Mouse (Mus musculus) midbrain, embryonic 10.5 days (tissue): ENCODE results near the gene Minar1. TPM values are rescaled to one million over a fixed set of nuclear protein-coding genes. Genes with fewer than 3 reads are reported as not detected.
A peak's percentile ranks its signal among the peaks of the same experiment; 100 is the strongest.

Experiments
- DNase-seq: peaks from one replicate; pipeline ENCODE4 v3.0.0-alpha.2; 2017; ENCODE audit warnings: low spot score
- H3K27ac ChIP-seq: fragments of 300-500 bp; sonication (generic); replicated peaks from 2 replicates; pipeline ENCODE4 v1.5.1; 2016; ENCODE audit warnings: mild to moderate bottlenecking
- H3K27me3 ChIP-seq: fragments of 300-500 bp; sonication (generic); 2 replicates; pipeline ENCODE4 v1.6.1; 2016; ENCODE audit warnings: low read depth, mild to moderate bottlenecking; ENCODE audit not compliant: poor library complexity, severe bottlenecking
- H3K36me3 ChIP-seq: fragments of 300-500 bp; sonication (generic); 2 replicates; pipeline ENCODE4 v1.6.1; 2016; ENCODE audit warnings: mild to moderate bottlenecking, moderate library complexity
- H3K4me1 ChIP-seq: fragments of 300-500 bp; sonication (generic); 2 replicates; pipeline ENCODE4 v1.6.1; 2016
- H3K4me3 ChIP-seq: fragments of 300-500 bp; sonication (generic); 2 replicates; pipeline ENCODE4 v1.5.1; 2016; ENCODE audit warnings: mild to moderate bottlenecking, moderate library complexity
- H3K9me3 ChIP-seq: fragments of 300-500 bp; sonication (generic); replicated peaks from 2 replicates; pipeline ENCODE4 v1.6.1; 2016; ENCODE audit warnings: mild to moderate bottlenecking
- WGBS: fragments of 180-500 bp; shearing (Covaris S2); methylation state at CpG from one replicate; pipeline ENCODE4 v1.1.7; 2016; 5-methylcytosine and 5-hydroxymethylcytosine counted together
- polyA plus RNA-seq: library from polyadenylated mRNA; unstranded; fragments of >200 nt; fragmentation: Nextera tagmentation; extraction: Ambion mirVana; gene quantifications from 2 replicates; pipeline ENCODE4 v1.2.1, GENCODE M21; 2016

Minar1 gene
- polyA plus RNA-seq = 0.06 TPM in 1 of 2 replicates, not detected in the other

DNA sequence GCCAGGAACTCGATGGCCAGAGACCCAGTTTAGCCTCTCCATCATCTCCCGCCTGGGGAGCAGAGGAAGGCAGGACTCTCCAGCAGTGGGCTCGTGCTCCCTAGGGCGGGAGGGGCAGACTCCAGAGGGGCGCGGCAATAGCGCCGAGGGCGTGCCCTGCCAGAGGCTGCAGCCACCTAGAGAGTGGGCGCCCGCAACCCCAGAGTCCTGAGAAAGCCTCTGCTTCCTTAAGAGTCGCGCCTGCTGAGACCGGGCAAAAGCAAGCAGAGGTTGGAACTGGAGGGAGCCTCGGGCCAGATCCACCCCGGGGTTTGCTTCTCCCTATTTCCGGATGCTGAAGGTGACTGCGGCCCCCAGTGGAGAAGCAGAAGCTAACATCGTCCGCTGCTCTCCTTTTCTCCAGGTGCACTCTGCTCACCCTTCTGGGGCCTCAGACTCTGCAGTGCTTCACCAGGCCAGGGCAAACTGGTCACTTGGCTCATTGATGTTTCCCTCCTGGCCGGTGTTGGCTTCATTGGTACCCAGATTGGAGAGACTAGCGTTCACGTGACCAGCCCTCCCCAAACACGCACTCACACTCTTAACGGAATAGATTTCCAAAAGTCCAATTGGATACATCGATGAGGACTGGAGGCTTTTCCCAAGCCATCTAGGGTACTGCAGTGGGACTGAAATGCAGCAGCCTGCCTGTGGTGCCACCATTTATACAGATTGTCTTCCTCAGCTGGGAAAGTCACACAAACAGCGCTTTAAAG is at the start of gene Minar1:
Gene Minar1, minus strand, starts transcription at position 120 of the 755 bp plus-strand sequence.
- Histone ChIP-seq H3K9me3 (no peaks in the 10 kb centered on the region), H3K36me3 (no peaks in the 10 kb centered on the region), H3K27me3 (peaks cover 59% of the 10 kb centered on the region), H3K27ac (peak within 1 kb of the TSS; percentile 69; the same call in 1 of the 2 replicates), H3K4me3 (peak within 1 kb of the TSS; percentile 66), H3K4me1 (peaks cover 20% of the 10 kb centered on the region)
- DNase-seq = peak; percentile 62
- under 1% methylated on average over 27 of the region's 27 CpGs for WGBS

DNA sequence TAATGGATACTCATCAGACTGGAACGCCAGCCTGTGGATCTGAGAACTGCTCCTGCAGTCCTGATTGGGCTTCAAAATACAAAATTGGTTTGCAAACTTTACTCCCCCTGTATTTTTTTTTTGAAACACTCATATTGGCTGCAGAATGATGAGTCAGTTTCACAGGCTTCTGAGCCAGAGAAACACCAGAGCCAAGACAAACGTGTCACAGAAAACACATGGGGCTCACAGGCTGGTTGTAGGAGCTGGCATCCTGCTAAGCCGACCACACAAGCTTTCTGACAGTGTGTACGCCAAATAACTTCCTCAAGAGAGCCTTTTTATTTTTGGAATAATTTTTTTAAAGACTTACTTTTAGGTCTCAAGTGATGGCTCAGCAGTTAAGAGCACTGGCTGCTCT is 47.0 kb upstream of the Minar1 start:
- Histone ChIP-seq H3K27me3 (no peaks in the 10 kb centered on the region), H3K36me3 (no peaks in the 10 kb centered on the region), H3K4me3 (no peak overlapping the region), H3K4me1 (no peaks in the 10 kb centered on the region), H3K9me3 (no peaks in the 10 kb centered on the region), H3K27ac (no peak overlapping the region)
- no peak for DNase-seq
- WGBS = 88% methylated on average over 4 of the region's 4 CpGs

GRCm38 (mm10) chr9:89667306-89667942 is 44.5 kb upstream of the Minar1 start:
- no peak for DNase-seq
- Histone ChIP-seq H3K4me3 (no peak overlapping the region), H3K27ac (no peak overlapping the region), H3K4me1 (no peaks in the 10 kb centered on the region), H3K27me3 (no peaks in the 10 kb centered on the region), H3K9me3 (no peaks in the 10 kb centered on the region), H3K36me3 (no peaks in the 10 kb centered on the region)
- WGBS = 92% methylated on average over 4 of the region's 4 CpGs

DNA sequence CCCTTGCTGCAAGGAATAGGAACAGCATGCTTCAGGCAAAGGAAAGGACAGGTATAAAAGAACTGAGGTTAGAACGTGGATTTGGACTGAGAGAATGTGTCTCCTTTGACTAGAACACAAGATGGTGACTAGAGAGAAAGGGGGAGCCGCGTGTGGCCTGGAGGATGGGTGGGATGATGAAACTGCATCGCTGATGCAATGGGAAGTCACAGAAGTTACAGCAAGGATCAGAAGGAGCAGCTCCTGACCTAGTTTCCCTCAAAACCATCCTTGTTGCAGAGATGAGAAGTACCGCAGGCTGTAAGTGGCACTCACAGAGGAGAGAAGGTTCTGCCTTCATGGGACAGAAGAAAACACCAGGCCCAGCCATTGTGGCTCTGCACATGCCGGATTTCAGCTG is 28.0 kb upstream of the Minar1 start:
- no peaks in the 10 kb centered on the region for H3K36me3 ChIP-seq
- no peak for DNase-seq
- H3K27ac ChIP-seq = no peak overlapping the region
- no peaks in the 10 kb centered on the region for H3K9me3 ChIP-seq
- WGBS = 85% methylated on average over 6 of the region's 6 CpGs
- H3K4me3 ChIP-seq = no peak overlapping the region
- no peaks in the 10 kb centered on the region for H3K4me1 ChIP-seq
- H3K27me3 ChIP-seq = no peaks in the 10 kb centered on the region

DNA sequence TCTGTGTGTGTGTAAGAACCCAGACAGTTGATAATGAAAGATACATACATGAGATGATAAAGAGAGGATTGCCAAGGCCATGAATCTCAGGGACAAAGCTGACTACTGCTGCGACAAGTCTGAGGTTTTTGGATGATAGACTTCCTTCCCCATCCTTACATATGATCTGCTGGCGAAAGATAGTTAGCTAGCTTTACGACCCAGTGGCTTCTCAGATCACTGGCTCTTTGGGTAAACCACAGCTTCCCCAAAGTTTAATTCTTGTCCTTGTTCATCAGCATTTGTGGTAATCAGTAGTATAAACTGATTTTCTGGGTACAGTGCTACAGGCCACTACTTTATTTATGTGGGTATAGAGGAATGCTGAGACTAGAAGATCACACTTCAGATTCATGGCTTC is 14.5 kb upstream of the Minar1 start:
- H3K36me3 ChIP-seq = no peaks in the 10 kb centered on the region
- no peaks in the 10 kb centered on the region for H3K27me3 ChIP-seq
- H3K4me3 ChIP-seq = no peak overlapping the region
- WGBS = 82% methylated on average over 3 of the region's 3 CpGs
- no peak for DNase-seq
- H3K9me3 ChIP-seq = no peaks in the 10 kb centered on the region
- H3K4me1 ChIP-seq = no peaks in the 10 kb centered on the region
- no peak overlapping the region for H3K27ac ChIP-seq

DNA sequence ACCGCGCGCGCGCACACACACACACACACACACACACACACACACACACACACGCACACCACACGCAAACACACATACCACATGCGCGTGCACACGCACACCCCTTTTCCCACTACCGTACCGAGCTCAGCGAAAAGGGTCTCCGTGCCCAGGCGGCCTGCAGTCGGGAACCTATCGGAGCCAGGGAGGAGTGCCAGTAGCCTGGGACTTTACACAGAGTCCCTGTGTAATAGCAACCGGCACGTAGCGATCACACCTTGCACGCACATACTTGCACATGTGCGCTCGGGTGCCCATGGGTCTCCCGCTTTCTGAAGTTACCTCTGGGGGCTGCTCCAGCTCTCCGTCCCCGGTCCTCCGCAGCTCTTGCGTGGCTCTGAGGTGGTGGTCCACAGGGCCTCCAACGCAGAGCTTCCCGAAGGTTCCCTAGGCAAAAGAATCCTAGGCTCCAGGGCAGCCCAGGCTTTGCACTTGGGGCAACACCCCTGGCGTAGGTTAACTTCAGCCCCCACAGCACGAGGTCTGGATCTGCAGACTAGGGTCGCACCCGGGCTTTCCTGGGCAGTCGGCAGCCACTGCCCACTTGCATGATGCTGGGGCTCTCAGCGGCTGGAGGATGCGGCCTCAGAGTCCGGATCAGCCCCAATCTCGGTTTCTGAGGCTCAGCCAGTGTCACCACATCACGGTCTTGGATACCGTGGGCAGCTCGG is 474 bp downstream of the Minar1 start:
- WGBS = 1% methylated on average over 42 of the region's 42 CpGs
- H3K27me3 ChIP-seq = peaks cover 59% of the 10 kb centered on the region

DNA sequence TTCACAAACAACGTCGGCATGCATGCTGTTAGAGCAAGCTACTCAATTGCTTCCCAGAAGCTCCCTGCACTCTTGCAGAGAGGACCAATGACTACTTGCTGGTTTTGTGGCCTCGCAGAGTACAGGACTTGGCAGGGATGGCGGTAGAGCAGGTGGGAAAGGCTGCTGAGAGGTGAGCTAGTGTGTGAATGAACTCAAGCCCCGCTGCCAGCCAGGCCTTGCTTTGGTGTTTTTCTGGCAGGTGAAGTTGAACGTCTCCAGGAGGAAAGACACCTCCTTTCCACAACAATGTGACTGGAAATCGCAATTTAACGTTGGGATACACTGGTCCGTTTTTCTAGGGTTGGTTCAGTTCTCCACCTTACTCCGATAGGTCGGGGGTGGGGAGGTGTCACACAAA is 1.2 kb downstream of the Minar1 start:
- Histone ChIP-seq H3K27ac (no peak overlapping the region), H3K27me3 (peaks cover 59% of the 10 kb centered on the region), H3K9me3 (no peaks in the 10 kb centered on the region), H3K36me3 (no peaks in the 10 kb centered on the region), H3K4me1 (peaks cover 20% of the 10 kb centered on the region), H3K4me3 (peak overlapping the region; percentile 66)
- WGBS = 3% methylated on average over 11 of the region's 11 CpGs
- peak; percentile 13 for DNase-seq

More for the DNA sequence above, 474 bp downstream of the Minar1 start:
- Histone ChIP-seq H3K36me3 (no peaks in the 10 kb centered on the region), H3K4me3 (peak overlapping the region; percentile 66), H3K27ac (peak overlapping the region; percentile 69; the same call in 1 of the 2 replicates), H3K4me1 (peaks cover 20% of the 10 kb centered on the region), H3K9me3 (no peaks in the 10 kb centered on the region)
- peak; percentile 46 for DNase-seq

DNA sequence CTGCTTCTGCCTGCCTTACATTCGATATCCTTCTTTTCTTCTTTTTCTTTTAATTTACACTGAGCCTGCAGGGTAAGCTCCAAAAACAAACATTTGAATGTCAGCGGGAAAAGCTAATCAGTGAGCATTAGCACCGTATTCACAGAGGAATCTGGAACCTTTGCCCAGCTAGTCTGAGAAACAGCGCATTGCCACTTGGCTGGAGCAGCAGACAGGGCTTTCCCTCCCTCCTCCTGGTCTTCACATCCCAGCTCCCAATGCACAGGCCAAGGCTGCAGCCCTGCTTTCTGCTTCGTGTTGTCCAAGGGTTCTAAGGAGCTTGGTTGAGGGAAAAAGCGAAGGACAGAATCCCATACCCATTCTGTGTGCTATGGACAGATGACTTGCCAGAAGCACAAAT is 2.6 kb downstream of the Minar1 start:
- DNase-seq = peak; percentile 19
- Histone ChIP-seq H3K4me3 (no peak overlapping the region), H3K36me3 (no peaks in the 10 kb centered on the region), H3K27me3 (peaks cover 56% of the 10 kb centered on the region), H3K27ac (no peak overlapping the region), H3K9me3 (no peaks in the 10 kb centered on the region), H3K4me1 (peaks cover 20% of the 10 kb centered on the region)
- WGBS = 12% methylated on average over 6 of the region's 6 CpGs

DNA sequence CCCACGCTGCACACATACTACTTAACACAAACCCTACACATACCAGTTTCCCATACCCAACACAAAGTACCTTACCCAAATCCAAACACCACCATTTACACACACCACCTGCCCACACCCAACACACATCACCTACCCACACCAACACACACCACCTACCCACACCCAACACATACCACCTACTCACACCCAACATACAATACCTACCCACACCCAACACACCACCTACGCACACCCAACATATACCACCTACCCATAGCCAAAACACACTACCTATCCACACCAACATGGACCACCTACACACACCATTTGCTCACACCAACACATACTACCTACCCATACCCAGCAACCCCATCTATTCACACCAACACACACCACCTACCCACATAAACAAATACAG is 6.0 kb downstream of the Minar1 start:
- 97% methylated on average over 2 of the region's 2 CpGs for WGBS

GRCm38 (mm10) chr9:89610592-89610991 is 12.3 kb downstream of the Minar1 start:
- no peak for DNase-seq
- Histone ChIP-seq H3K27me3 (no peaks in the 10 kb centered on the region), H3K36me3 (no peaks in the 10 kb centered on the region), H3K4me3 (no peak overlapping the region), H3K9me3 (no peaks in the 10 kb centered on the region), H3K27ac (no peak overlapping the region), H3K4me1 (peaks cover 4% of the 10 kb centered on the region; the same call in 1 of the 2 replicates)
- WGBS = 79% methylated on average over 4 of the region's 4 CpGs

More for the DNA sequence above, 6.0 kb downstream of the Minar1 start:
- Histone ChIP-seq H3K27me3 (peaks cover 22% of the 10 kb centered on the region), H3K27ac (no peak overlapping the region), H3K4me1 (peaks cover 3% of the 10 kb centered on the region), H3K9me3 (no peaks in the 10 kb centered on the region), H3K4me3 (no peak overlapping the region), H3K36me3 (no peaks in the 10 kb centered on the region)
- no peak for DNase-seq

- H3K27ac ChIP-seq = no peak overlapping the region
- no peaks in the 10 kb centered on the region for H3K27me3 ChIP-seq
- peaks cover 4% of the 10 kb centered on the region; the same call in 1 of the 2 replicates for H3K4me1 ChIP-seq
- H3K4me3 ChIP-seq = no peak overlapping the region
- no peaks in the 10 kb centered on the region for H3K9me3 ChIP-seq
- WGBS = 84% methylated on average over 7 of the region's 7 CpGs
- no peak for DNase-seq
- no peaks in the 10 kb centered on the region for H3K36me3 ChIP-seq
Measured at GRCm38 (mm10) chr9:89607321-89607720, 15.6 kb downstream of the Minar1 start.

- Histone ChIP-seq H3K4me1 (peaks cover under 1% of the 10 kb centered on the region; the same call in 1 of the 2 replicates), H3K27ac (no peak overlapping the region), H3K9me3 (no peaks in the 10 kb centered on the region), H3K4me3 (no peak overlapping the region), H3K27me3 (no peaks in the 10 kb centered on the region), H3K36me3 (no peaks in the 10 kb centered on the region)
- 84% methylated on average over 11 of the region's 11 CpGs for WGBS
- no peak for DNase-seq
Measured at GRCm38 (mm10) chr9:89606256-89606655, 16.7 kb downstream of the Minar1 start.
